Mouse (Mus musculus): Measurements from ENCODE around the gene Nucks1. TPM values are rescaled to one million over a fixed set of nuclear protein-coding genes. Genes with fewer than 3 reads are reported as not detected.

Nucks1 gene
- polyA plus RNA-seq, 1 experiment from 2014 or later: 44.5 TPM

- Histone ChIP-seq H3K27ac (replicated peaks) (no peak overlapping the region), H3K4me1 (peaks cover 6% of the 10 kb centered on the region; the same call in 1 of the 2 replicates), H3K4me3 (no peak overlapping the region), H3K4me2 (no peak overlapping the region), H3K36me3 (peaks cover 92% of the 10 kb centered on the region), H3K27me3 (replicated peaks) (no peaks in the 10 kb centered on the region), H3K9ac (no peak overlapping the region), H3K9me3 (no peaks in the 10 kb centered on the region)
- 90% methylated on average over 3 of the region's 3 CpGs for WGBS
- ATAC-seq (ENCODE audit: extremely low read depth, insufficient number of reproducible peaks, low FRiP score, low TSS enrichment): no peak
Observed at GRCm38 (mm10) chr1:131922100-131922499, 11.8 kb downstream of the Nucks1 start.

GRCm38 (mm10) chr1:131933471-131933870 lies 23.1 kb downstream of the Nucks1 start:
- peaks cover 10% of the 10 kb centered on the region for H3K4me1 ChIP-seq
- peaks cover 79% of the 10 kb centered on the region for H3K36me3 ChIP-seq
- ATAC-seq (ENCODE audit: extremely low read depth, insufficient number of reproducible peaks, low FRiP score, low TSS enrichment): no peak
- no peaks in the 10 kb centered on the region for H3K9me3 ChIP-seq
- WGBS: 92% methylated on average over 2 of the region's 2 CpGs
- H3K27ac ChIP-seq (replicated peaks): no peak overlapping the region
- no peak overlapping the region for H3K4me3 ChIP-seq
- H3K4me2 ChIP-seq: no peak overlapping the region
- H3K27me3 ChIP-seq (replicated peaks): no peaks in the 10 kb centered on the region
- no peak overlapping the region for H3K9ac ChIP-seq

- Histone ChIP-seq H3K27me3 (replicated peaks) (no peaks in the 10 kb centered on the region), H3K4me3 (no peak overlapping the region), H3K27ac (replicated peaks) (peak overlapping the region; percentile 65; the same call in 1 of the 2 replicates), H3K9ac (no peak overlapping the region), H3K9me3 (no peaks in the 10 kb centered on the region), H3K4me1 (peaks cover 42% of the 10 kb centered on the region), H3K4me2 (no peak overlapping the region), H3K36me3 (peaks cover 41% of the 10 kb centered on the region)
- ATAC-seq (ENCODE audit: extremely low read depth, insufficient number of reproducible peaks, low FRiP score, low TSS enrichment): no peak
- 56% methylated on average over 6 of the region's 6 CpGs for WGBS
Observed at GRCm38 (mm10) chr1:131937659-131938305, 27.4 kb downstream of the Nucks1 start.

GRCm38 (mm10) chr1:131938811-131939210 lies 28.5 kb downstream of the Nucks1 start:
- H3K27ac ChIP-seq (replicated peaks): peak overlapping the region; percentile 65
- H3K9me3 ChIP-seq: no peaks in the 10 kb centered on the region
- no peak overlapping the region for H3K4me2 ChIP-seq
- H3K9ac ChIP-seq: no peak overlapping the region
- no peaks in the 10 kb centered on the region for H3K27me3 ChIP-seq (replicated peaks)
- H3K4me3 ChIP-seq: no peak overlapping the region
- 8% methylated on average over 1 of the region's 1 CpGs for WGBS
- H3K36me3 ChIP-seq: peaks cover 32% of the 10 kb centered on the region
- H3K4me1 ChIP-seq: peaks cover 43% of the 10 kb centered on the region
- peak; percentile 51; the same call in 1 of the 2 replicates for ATAC-seq (ENCODE audit: extremely low read depth, insufficient number of reproducible peaks, low FRiP score, low TSS enrichment)

GRCm38 (mm10) chr1:131940711-131941244 lies 30.4 kb downstream of the Nucks1 start:
- no peak for ATAC-seq (ENCODE audit: extremely low read depth, insufficient number of reproducible peaks, low FRiP score, low TSS enrichment)
- WGBS: 56% methylated on average over 2 of the region's 2 CpGs
- Histone ChIP-seq H3K9ac (no peak overlapping the region), H3K4me3 (no peak overlapping the region), H3K4me2 (no peak overlapping the region), H3K9me3 (no peaks in the 10 kb centered on the region), H3K27me3 (replicated peaks) (no peaks in the 10 kb centered on the region), H3K36me3 (peaks cover 14% of the 10 kb centered on the region), H3K27ac (replicated peaks) (peak overlapping the region; percentile 28), H3K4me1 (peaks cover 50% of the 10 kb centered on the region)

- WGBS: 95% methylated on average over 1 of the region's 1 CpGs
- Histone ChIP-seq H3K9me3 (no peaks in the 10 kb centered on the region), H3K27ac (replicated peaks) (no peak overlapping the region), H3K4me2 (no peak overlapping the region), H3K9ac (no peak overlapping the region), H3K4me1 (peaks cover 56% of the 10 kb centered on the region), H3K4me3 (no peak overlapping the region), H3K27me3 (replicated peaks) (no peaks in the 10 kb centered on the region), H3K36me3 (peaks cover 10% of the 10 kb centered on the region)
- no peak for ATAC-seq (ENCODE audit: extremely low read depth, insufficient number of reproducible peaks, low FRiP score, low TSS enrichment)
Observed at GRCm38 (mm10) chr1:131941501-131941900, 31.2 kb downstream of the Nucks1 start.

- 41% methylated on average over 16 of the region's 16 CpGs for WGBS
- H3K27me3 ChIP-seq (replicated peaks): no peaks in the 10 kb centered on the region
- no peak overlapping the region for H3K9ac ChIP-seq
- no peak overlapping the region; the same call in 1 of the 2 replicates for H3K27ac ChIP-seq (replicated peaks)
- H3K36me3 ChIP-seq: no peaks in the 10 kb centered on the region
- ATAC-seq (ENCODE audit: extremely low read depth, insufficient number of reproducible peaks, low FRiP score, low TSS enrichment): no peak
- H3K4me2 ChIP-seq: no peak overlapping the region
- peaks cover 54% of the 10 kb centered on the region for H3K4me1 ChIP-seq
- no peak overlapping the region for H3K4me3 ChIP-seq
- no peaks in the 10 kb centered on the region for H3K9me3 ChIP-seq
Observed at GRCm38 (mm10) chr1:131942621-131943590, 32.6 kb downstream of the Nucks1 start.

- H3K36me3 ChIP-seq: no peaks in the 10 kb centered on the region
Observed at GRCm38 (mm10) chr1:131945674-131946440, 35.5 kb downstream of the Nucks1 start.

GRCm38 (mm10) chr1:131946462-131947215 lies 36.3 kb downstream of the Nucks1 start:
- Histone ChIP-seq H3K36me3 (no peaks in the 10 kb centered on the region), H3K27ac (replicated peaks) (no peak overlapping the region), H3K27me3 (replicated peaks) (no peaks in the 10 kb centered on the region), H3K4me3 (no peak overlapping the region), H3K4me1 (peaks cover 27% of the 10 kb centered on the region), H3K9ac (no peak overlapping the region), H3K9me3 (no peaks in the 10 kb centered on the region), H3K4me2 (no peak overlapping the region)
- no peak for ATAC-seq (ENCODE audit: extremely low read depth, insufficient number of reproducible peaks, low FRiP score, low TSS enrichment)
- 79% methylated on average over 11 of the region's 11 CpGs for WGBS

More at GRCm38 (mm10) chr1:131945674-131946440, 35.5 kb downstream of the Nucks1 start:
- no peak overlapping the region for H3K4me2 ChIP-seq
- no peak overlapping the region for H3K27ac ChIP-seq (replicated peaks)
- no peak overlapping the region for H3K4me3 ChIP-seq
- H3K4me1 ChIP-seq: peaks cover 33% of the 10 kb centered on the region
- H3K9ac ChIP-seq: no peak overlapping the region
- no peaks in the 10 kb centered on the region for H3K27me3 ChIP-seq (replicated peaks)
- ATAC-seq (ENCODE audit: extremely low read depth, insufficient number of reproducible peaks, low FRiP score, low TSS enrichment): no peak
- no peaks in the 10 kb centered on the region for H3K9me3 ChIP-seq
- WGBS: 45% methylated on average over 10 of the region's 10 CpGs

GRCm38 (mm10) chr1:131947997-131948525 lies 37.7 kb downstream of the Nucks1 start:
- no peaks in the 10 kb centered on the region for H3K27me3 ChIP-seq (replicated peaks)

More at GRCm38 (mm10) chr1:131947997-131948525, 37.7 kb downstream of the Nucks1 start:
- ATAC-seq (ENCODE audit: extremely low read depth, insufficient number of reproducible peaks, low FRiP score, low TSS enrichment): no peak
- H3K27ac ChIP-seq (replicated peaks): no peak overlapping the region
- H3K4me1 ChIP-seq: peaks cover 27% of the 10 kb centered on the region
- 30% methylated on average over 1 of the region's 1 CpGs for WGBS
- no peaks in the 10 kb centered on the region for H3K9me3 ChIP-seq
- H3K36me3 ChIP-seq: no peaks in the 10 kb centered on the region
- H3K4me3 ChIP-seq: no peak overlapping the region
- H3K9ac ChIP-seq: no peak overlapping the region
- H3K4me2 ChIP-seq: no peak overlapping the region

Measured in heart, embryonic 13.5 days (tissue).